Mouse (Mus musculus): ENCODE measurements around the gene Col1a2. TPM values are rescaled to one million over a fixed set of nuclear protein-coding genes. Genes with fewer than 3 reads are reported as not detected.
A peak's percentile ranks its signal among the peaks of the same experiment; 100 is the strongest.

The Col1a2 gene
- total and polyA plus RNA-seq, 3 experiments = not detected

DNA sequence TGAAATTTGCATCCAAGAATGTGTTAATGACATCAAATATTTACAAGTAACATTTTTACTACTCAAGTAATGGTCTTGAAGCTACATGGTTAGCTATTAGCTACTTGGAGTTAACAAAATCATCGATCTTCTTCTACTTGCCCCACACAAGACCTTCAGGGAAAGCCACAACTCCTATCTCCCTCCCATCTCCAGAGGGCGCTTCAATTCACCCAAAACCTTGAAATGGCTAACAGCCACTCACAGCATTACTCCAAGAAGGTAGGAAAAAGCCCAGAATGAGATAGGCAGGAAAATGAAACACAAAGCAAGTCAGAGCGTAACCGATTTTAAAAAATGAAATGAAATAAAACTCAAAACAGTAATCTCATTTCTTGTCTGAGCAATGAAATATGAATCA lies 44.3 kb downstream of the Col1a2 start:
- Histone ChIP-seq H3K9me3 (replicated peaks; ENCODE audit: insufficient read depth, low read length) (no peaks in the 10 kb centered on the region), H3K4me3 (ENCODE audit: control insufficient read depth in 1 of 2, insufficient read depth in 1 of 2, low read depth in 2 of 2, low read length in 2 of 2) (no peak overlapping the region), H3K9ac (ENCODE audit: control insufficient read depth, low read depth, low read length, poor library complexity, severe bottlenecking) (no peak overlapping the region), H3K79me2 (ENCODE audit: control insufficient read depth, insufficient read depth, low read length, poor library complexity) (no peaks in the 10 kb centered on the region), H3K27me3 (ENCODE audit: control insufficient read depth in 1 of 2, insufficient read depth in 2 of 2, low read length in 2 of 2) (peaks cover 17 to 28% of the 10 kb centered on the region in 2 experiments), H3K27ac (ENCODE audit: control insufficient read depth, low read depth, low read length) (no peak overlapping the region), H3K4me1 (ENCODE audit: control insufficient read depth in 1 of 2, insufficient read depth in 2 of 2, low read length in 2 of 2) (no peaks in the 10 kb centered on the region), H3K36me3 (ENCODE audit: control insufficient read depth in 1 of 2, insufficient read depth in 2 of 2, low read length in 2 of 2) (no peaks in the 10 kb centered on the region)
- peak; percentile 15 for DNase-seq (ENCODE audit: low read depth, low spot score)
- TF ChIP-seq NELFE (IDR thresholded peaks at IDR 0.05; ENCODE audit: low read depth, low read length) = no peak
- TF ChIP-seq SMC3 (IDR thresholded peaks at IDR 0.05; ENCODE audit: low read depth, low read length) = peak; percentile 72
- no peak for TF ChIP-seq MXI1 (IDR thresholded peaks at IDR 0.05; ENCODE audit: low read depth, low read length)
- no peak for TF ChIP-seq CHD1 (IDR thresholded peaks at IDR 0.05; ENCODE audit: low read depth, low read length)
- no peak for TF ChIP-seq TAL1 (IDR thresholded peaks at IDR 0.05; ENCODE audit: low read length)
- TF ChIP-seq RCOR1 (IDR thresholded peaks at IDR 0.05; ENCODE audit: low read depth, low read length) = no peak
- TF ChIP-seq EP300 (IDR thresholded peaks at IDR 0.05; ENCODE audit: low read depth in 1 of 2, low read length in 2 of 2) = no peak
- no peak for TF ChIP-seq JUND (IDR thresholded peaks at IDR 0.05; ENCODE audit: low read depth, low read length)
- TF ChIP-seq POLR2AphosphoS5 (IDR thresholded peaks at IDR 0.05; ENCODE audit: borderline replicate concordance, low read depth, low read length) = no peak
- TF ChIP-seq SIN3A (IDR thresholded peaks at IDR 0.05; ENCODE audit: low read length) = no peak
- TF ChIP-seq ZC3H11A (IDR thresholded peaks at IDR 0.05; ENCODE audit: low read depth, low read length) = peak; percentile 66
- TF ChIP-seq MAX (IDR thresholded peaks at IDR 0.05; ENCODE audit: low read length) = no peak
- TF ChIP-seq NRF1 (IDR thresholded peaks at IDR 0.05; ENCODE audit: insufficient read depth, low read depth, low read length, poor library complexity, severe bottlenecking) = no peak
- TF ChIP-seq RAD21 (IDR thresholded peaks at IDR 0.05; ENCODE audit: low read depth, low read length) = peak; percentile 51
- no peak for TF ChIP-seq ZKSCAN1 (IDR thresholded peaks at IDR 0.05; ENCODE audit: low read depth, low read length)
- no peak for TF ChIP-seq HCFC1 (IDR thresholded peaks at IDR 0.05; ENCODE audit: low read depth, low read length)
- no peak for TF ChIP-seq USF2 (IDR thresholded peaks at IDR 0.05; ENCODE audit: borderline replicate concordance in 1 of 2, insufficient read depth in 1 of 2, low read depth in 1 of 2, low read length in 2 of 2)
- peak in 2 of 3 experiments; percentile 46 to 54; a peak in 5 of 6 replicates for TF ChIP-seq CTCF (IDR thresholded peaks at IDR 0.05 in 2 of 3, conservative IDR thresholded peaks at IDR 0.05 in 1 of 3; ENCODE audit: control insufficient read depth in 1 of 3, insufficient read depth in 1 of 3, low read depth in 2 of 3, low read length in 3 of 3, poor library complexity in 1 of 3, severe bottlenecking in 1 of 3)
- no peak for TF ChIP-seq POLR2A (IDR thresholded peaks at IDR 0.05; ENCODE audit: control insufficient read depth in 1 of 2, insufficient read depth in 1 of 2, low read depth in 1 of 2, low read length in 2 of 2, poor library complexity in 1 of 2)
- no peak for TF ChIP-seq ZNF384 (IDR thresholded peaks at IDR 0.05; ENCODE audit: low read depth, low read length)
- no peak for TF ChIP-seq BHLHE40 (IDR thresholded peaks at IDR 0.05; ENCODE audit: borderline replicate concordance, low read depth, low read length)
- TF ChIP-seq MAZ (IDR thresholded peaks at IDR 0.05; ENCODE audit: low read depth, low read length) = no peak
- TF ChIP-seq E2F4 (IDR thresholded peaks at IDR 0.05; ENCODE audit: borderline replicate concordance, low read depth, low read length) = no peak

Measured in MEL (cell line).